Mouse (Mus musculus): ENCODE measurements around the gene Olfr510. TPM values are rescaled to one million over a fixed set of nuclear protein-coding genes. Genes with fewer than 3 reads are reported as not detected.
"Not testable (repeated sequence)": the region's sequence is repeated elsewhere in the genome, so short reads cannot be mapped to it uniquely, and the experiment has no call there.

Olfr510 gene
- polyA plus RNA-seq (2015; fragmentation: Nextera tagmentation; extraction: Ambion mirVana): not detected in 2 replicates

GRCm38 (mm10) chr7:108666118-108666517 is at the start of gene Olfr510:
Gene Olfr510, plus strand, starts transcription at chr7:108666418.
- no peaks in the 10 kb centered on the region for H3K27me3 ChIP-seq (replicated peaks)
- H3K4me2 ChIP-seq: no peak within 1 kb of the TSS
- WGBS: 93% methylated on average over 1 of the region's 1 CpGs
- no peak within 1 kb of the TSS for H3K4me3 ChIP-seq (replicated peaks)
- H3K36me3 ChIP-seq: no peaks in the 10 kb centered on the region
- no peaks in the 10 kb centered on the region for H3K9me3 ChIP-seq (replicated peaks)
- no peak within 1 kb of the TSS for H3K9ac ChIP-seq (replicated peaks)
- ATAC-seq (ENCODE audit: low FRiP score): no peak
- H3K4me1 ChIP-seq: no peaks in the 10 kb centered on the region
- no peak within 1 kb of the TSS for H3K27ac ChIP-seq (replicated peaks)

GRCm38 (mm10) chr7:108616781-108617180 is 49.4 kb upstream of the Olfr510 start:
- 60% methylated on average over 3 of the region's 3 CpGs for WGBS
- H3K4me3 ChIP-seq (replicated peaks); H3K27ac ChIP-seq (replicated peaks); H3K27me3 ChIP-seq (replicated peaks); ATAC-seq (ENCODE audit: low FRiP score); H3K4me2 ChIP-seq; H3K9me3 ChIP-seq (replicated peaks); H3K4me1 ChIP-seq; H3K36me3 ChIP-seq; H3K9ac ChIP-seq (replicated peaks): not testable (repeated sequence)

DNA sequence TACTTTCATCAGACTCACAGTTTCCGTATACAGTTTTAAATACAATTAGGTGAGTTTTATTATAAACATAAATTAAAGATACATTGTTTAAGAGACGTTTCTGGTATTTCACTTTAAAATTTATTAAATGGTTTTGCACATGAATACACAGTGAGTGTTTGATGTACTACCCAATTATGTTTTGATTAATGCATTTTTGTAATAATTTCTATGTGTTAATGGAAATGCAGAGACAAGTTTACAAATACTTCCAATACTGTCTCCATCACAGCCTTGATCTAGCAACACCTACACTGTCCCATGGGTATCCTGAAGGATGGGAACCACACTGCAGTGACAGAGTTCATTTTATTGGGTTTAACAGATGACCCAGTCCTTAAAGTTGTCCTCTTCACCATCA is 44.7 kb upstream of the Olfr510 start, which contains the start of gene Olfr507:
TSS of gene Olfr507 (plus strand) at position 301 of the 400 bp plus-strand sequence.
- 78% methylated on average over 2 of the region's 2 CpGs for WGBS
- no peaks in the 10 kb centered on the region for H3K4me1 ChIP-seq
- no peaks in the 10 kb centered on the region for H3K27me3 ChIP-seq (replicated peaks)

GRCm38 (mm10) chr7:108629694-108630093 is 36.5 kb upstream of the Olfr510 start, which contains the start of gene Olfr508:
Gene Olfr508, plus strand, starts transcription at chr7:108629994.
- Histone ChIP-seq H3K9me3 (replicated peaks) (no peaks in the 10 kb centered on the region), H3K27me3 (replicated peaks) (no peaks in the 10 kb centered on the region), H3K36me3 (no peaks in the 10 kb centered on the region), H3K4me1 (no peaks in the 10 kb centered on the region), H3K4me3 (replicated peaks) (no peak within 1 kb of the TSS), H3K27ac (replicated peaks) (no peak within 1 kb of the TSS), H3K9ac (replicated peaks) (no peak within 1 kb of the TSS), H3K4me2 (no peak within 1 kb of the TSS)
- WGBS: 90% methylated on average over 3 of the region's 3 CpGs
- no peak for ATAC-seq (ENCODE audit: low FRiP score)

More for the DNA sequence above, 44.7 kb upstream of the Olfr510 start, which contains the start of gene Olfr507:
- Histone ChIP-seq H3K9me3 (replicated peaks) (no peaks in the 10 kb centered on the region), H3K36me3 (no peaks in the 10 kb centered on the region), H3K27ac (replicated peaks) (no peak within 1 kb of the TSS), H3K4me3 (replicated peaks) (no peak within 1 kb of the TSS), H3K9ac (replicated peaks) (no peak within 1 kb of the TSS), H3K4me2 (no peak within 1 kb of the TSS)
- no peak for ATAC-seq (ENCODE audit: low FRiP score)

GRCm38 (mm10) chr7:108651806-108652205 is 14.4 kb upstream of the Olfr510 start, which contains the start of gene Olfr509:
Gene Olfr509, minus strand, starts transcription at chr7:108651906.
- Histone ChIP-seq H3K36me3 (no peaks in the 10 kb centered on the region), H3K4me2 (no peak within 1 kb of the TSS), H3K9me3 (replicated peaks) (no peaks in the 10 kb centered on the region), H3K27ac (replicated peaks) (no peak within 1 kb of the TSS), H3K9ac (replicated peaks) (no peak within 1 kb of the TSS), H3K4me1 (no peaks in the 10 kb centered on the region), H3K27me3 (replicated peaks) (no peaks in the 10 kb centered on the region), H3K4me3 (replicated peaks) (no peak within 1 kb of the TSS)
- ATAC-seq (ENCODE audit: low FRiP score): no peak

GRCm38 (mm10) chr7:108662419-108662818 is 3.8 kb upstream of the Olfr510 start:
- no peak overlapping the region for H3K4me2 ChIP-seq
- no peak for ATAC-seq (ENCODE audit: low FRiP score)
- no peak overlapping the region for H3K4me3 ChIP-seq (replicated peaks)
- H3K36me3 ChIP-seq: no peaks in the 10 kb centered on the region
- no peaks in the 10 kb centered on the region for H3K9me3 ChIP-seq (replicated peaks)
- WGBS: 92% methylated on average over 3 of the region's 3 CpGs
- H3K27ac ChIP-seq (replicated peaks): no peak overlapping the region
- no peak overlapping the region for H3K9ac ChIP-seq (replicated peaks)
- no peaks in the 10 kb centered on the region for H3K4me1 ChIP-seq
- no peaks in the 10 kb centered on the region for H3K27me3 ChIP-seq (replicated peaks)

DNA sequence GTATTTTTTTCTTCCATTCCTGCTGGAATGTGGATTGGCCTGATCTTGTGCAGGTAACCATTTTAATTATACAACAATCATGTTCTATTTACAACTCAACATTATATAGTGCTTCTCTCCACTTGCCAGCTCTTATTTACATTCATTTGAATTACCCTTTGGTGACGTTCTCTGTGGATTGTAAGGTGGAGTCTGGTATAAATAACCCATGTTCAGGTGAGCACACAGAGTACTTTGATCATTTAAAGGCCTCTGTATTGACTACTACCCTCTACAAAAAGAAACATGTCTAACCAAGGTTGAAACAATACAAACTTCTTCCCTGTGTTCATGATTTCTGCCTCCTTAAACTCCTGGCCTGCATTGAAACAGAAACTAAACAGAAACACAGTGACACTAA is 4.8 kb downstream of the Olfr510 start:
- H3K4me2 ChIP-seq: no peak overlapping the region
- H3K36me3 ChIP-seq: no peaks in the 10 kb centered on the region
- no peak for ATAC-seq (ENCODE audit: low FRiP score)
- 73% methylated on average over 1 of the region's 1 CpGs for WGBS
- H3K27ac ChIP-seq (replicated peaks): no peak overlapping the region
- H3K27me3 ChIP-seq (replicated peaks): no peaks in the 10 kb centered on the region
- no peak overlapping the region for H3K9ac ChIP-seq (replicated peaks)
- H3K4me3 ChIP-seq (replicated peaks): no peak overlapping the region
- H3K4me1 ChIP-seq: no peaks in the 10 kb centered on the region
- no peaks in the 10 kb centered on the region for H3K9me3 ChIP-seq (replicated peaks)

DNA sequence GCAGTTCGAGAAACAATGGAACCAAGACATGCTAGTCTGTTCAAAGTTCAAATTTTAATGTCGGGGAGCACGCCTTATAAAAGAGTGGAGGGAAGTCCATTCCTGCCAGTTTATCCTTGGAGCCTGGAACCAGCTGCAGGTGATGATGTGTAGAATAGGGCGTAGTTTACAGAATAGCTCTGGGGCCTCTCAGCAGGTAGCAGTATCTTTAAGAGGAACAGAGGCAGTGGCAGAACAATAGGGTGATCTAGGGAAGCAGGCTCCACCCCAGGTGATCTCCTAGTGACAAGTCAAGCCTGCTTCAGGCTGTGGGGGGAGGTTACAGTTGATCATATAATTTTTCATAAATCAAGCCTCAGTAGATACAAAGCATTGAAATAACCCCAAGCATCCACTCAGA is 12.7 kb downstream of the Olfr510 start:
- Histone ChIP-seq H3K9ac (replicated peaks) (no peak overlapping the region), H3K27me3 (replicated peaks) (no peaks in the 10 kb centered on the region), H3K4me1 (no peaks in the 10 kb centered on the region), H3K4me2 (no peak overlapping the region), H3K27ac (replicated peaks) (no peak overlapping the region), H3K4me3 (replicated peaks) (no peak overlapping the region), H3K36me3 (no peaks in the 10 kb centered on the region), H3K9me3 (replicated peaks) (no peaks in the 10 kb centered on the region)
- ATAC-seq (ENCODE audit: low FRiP score): no peak
- WGBS: 86% methylated on average over 4 of the region's 4 CpGs

- Histone ChIP-seq H3K4me2 (no peak within 1 kb of the TSS), H3K4me3 (replicated peaks) (no peak within 1 kb of the TSS), H3K9ac (replicated peaks) (no peak within 1 kb of the TSS), H3K9me3 (replicated peaks) (no peaks in the 10 kb centered on the region), H3K36me3 (no peaks in the 10 kb centered on the region), H3K27me3 (replicated peaks) (no peaks in the 10 kb centered on the region), H3K27ac (replicated peaks) (no peak within 1 kb of the TSS), H3K4me1 (no peaks in the 10 kb centered on the region)
- no peak for ATAC-seq (ENCODE audit: low FRiP score)
Measured at GRCm38 (mm10) chr7:108713020-108713419, 46.8 kb downstream of the Olfr510 start, which contains the start of gene Olfr512. Gene Olfr512, plus strand, starts transcription at chr7:108713320.

Other genes starting within 250 kb of the Olfr510 start
- gene Olfr497, start 246.0 kb upstream of the Olfr510 start, polyA plus RNA-seq (2015; fragmentation: Nextera tagmentation; extraction: Ambion mirVana): not detected in 2 replicates
- gene Olfr498, start 201.1 kb upstream of the Olfr510 start, polyA plus RNA-seq (2015; fragmentation: Nextera tagmentation; extraction: Ambion mirVana): not detected in 2 replicates
- gene Olfr502, start 141.4 kb upstream of the Olfr510 start, polyA plus RNA-seq (2015; fragmentation: Nextera tagmentation; extraction: Ambion mirVana): not detected in 2 replicates
- not detected in 2 replicates for gene Olfr503, start 121.9 kb upstream of the Olfr510 start, polyA plus RNA-seq (2015; fragmentation: Nextera tagmentation; extraction: Ambion mirVana)
- gene Olfr504, start 100.6 kb upstream of the Olfr510 start, polyA plus RNA-seq (2015; fragmentation: Nextera tagmentation; extraction: Ambion mirVana): not detected in 2 replicates
- not detected in 2 replicates for gene Olfr506, start 55.6 kb upstream of the Olfr510 start, polyA plus RNA-seq (2015; fragmentation: Nextera tagmentation; extraction: Ambion mirVana)
- gene Olfr507, start 44.6 kb upstream of the Olfr510 start, polyA plus RNA-seq (2015; fragmentation: Nextera tagmentation; extraction: Ambion mirVana): not detected in 2 replicates
- gene Olfr508, start 36.4 kb upstream of the Olfr510 start, polyA plus RNA-seq (2015; fragmentation: Nextera tagmentation; extraction: Ambion mirVana): not detected in 2 replicates
- 0.06 TPM in 1 of 2 replicates, not detected in the other for gene Olfr509, start 14.5 kb upstream of the Olfr510 start, polyA plus RNA-seq (2015; fragmentation: Nextera tagmentation; extraction: Ambion mirVana)
- not detected in 2 replicates for gene Olfr512, start 46.9 kb downstream of the Olfr510 start, polyA plus RNA-seq (2015; fragmentation: Nextera tagmentation; extraction: Ambion mirVana)
- gene Olfr513, start 84.6 kb downstream of the Olfr510 start, polyA plus RNA-seq (2015; fragmentation: Nextera tagmentation; extraction: Ambion mirVana): not detected in 2 replicates
- gene Olfr514, start 159.6 kb downstream of the Olfr510 start, polyA plus RNA-seq (2015; fragmentation: Nextera tagmentation; extraction: Ambion mirVana): not detected in 2 replicates
- not detected in 2 replicates for gene Olfr516, start 184.1 kb downstream of the Olfr510 start, polyA plus RNA-seq (2015; fragmentation: Nextera tagmentation; extraction: Ambion mirVana)
- not detected in 2 replicates for gene Olfr517, start 206.0 kb downstream of the Olfr510 start, polyA plus RNA-seq (2015; fragmentation: Nextera tagmentation; extraction: Ambion mirVana)
- gene Olfr518, start 218.6 kb downstream of the Olfr510 start, polyA plus RNA-seq (2015; fragmentation: Nextera tagmentation; extraction: Ambion mirVana): not detected in 2 replicates
- gene Olfr519, start 228.0 kb downstream of the Olfr510 start, polyA plus RNA-seq (2015; fragmentation: Nextera tagmentation; extraction: Ambion mirVana): not detected in 2 replicates

Data from neural tube, embryonic 15.5 days (tissue).